Mouse (Mus musculus) heart, adult 2 months (tissue): ENCODE results near the gene Olfr575. TPM values are rescaled to one million over a fixed set of nuclear protein-coding genes. Genes with fewer than 3 reads are reported as not detected.

ENCODE experiments used
- DNase-seq, 2 experiments: peaks; one replicate each; pipeline ENCODE4 v3.0.0; 2021
- H3K27ac ChIP-seq: fragments of 200-600 bp; 2 replicates; pipeline ENCODE4 v1.8.1; 2022
- H3K27me3 ChIP-seq: fragments of 200-500 bp; 2 replicates; pipeline ENCODE4 v1.6.1; 2012; ENCODE audit warnings: mild to moderate bottlenecking, low read length, inconsistent platforms, mixed read lengths; ENCODE audit not compliant: control insufficient read depth, insufficient read depth
- H3K36me3 ChIP-seq: fragments of 200-500 bp; 2 replicates; pipeline ENCODE4 v1.6.1; 2012; ENCODE audit warnings: low read length, inconsistent platforms; ENCODE audit not compliant: control insufficient read depth, insufficient read depth
- H3K4me1 ChIP-seq: fragments of 200-500 bp; 2 replicates; pipeline ENCODE4 v1.6.1; 2011; ENCODE audit warnings: low read length; ENCODE audit not compliant: control insufficient read depth, insufficient read depth
- H3K4me3 ChIP-seq: fragments of 200-600 bp; 2 replicates; pipeline ENCODE4 v1.8.1; 2022
- H3K79me2 ChIP-seq: fragments of 200-500 bp; replicated peaks from 2 replicates; pipeline ENCODE4 v1.6.1; 2012; ENCODE audit warnings: mild to moderate bottlenecking, inconsistent platforms, low read length, moderate library complexity, mixed read lengths; ENCODE audit not compliant: control insufficient read depth, insufficient read depth
- H3K9ac ChIP-seq: fragments of 200-500 bp; 2 replicates; pipeline ENCODE4 v1.6.1; 2012; ENCODE audit warnings: low read depth, mild to moderate bottlenecking, control low read depth, inconsistent platforms, low read length, mixed read lengths
- CTCF ChIP-seq: fragments of 200-600 bp; IDR thresholded peaks from 2 replicates; pipeline ENCODE4 v1.8.1; 2022; ENCODE audit warnings: antibody characterized with exemption, mild to moderate bottlenecking, moderate library complexity
- EP300 ChIP-seq: fragments of 200-500 bp; IDR thresholded peaks from 2 replicates; pipeline ENCODE4 v1.6.1; 2011; ENCODE audit warnings: low read depth, low read length, control low read depth; ENCODE audit not compliant: insufficient read depth
- POLR2A ChIP-seq: fragments of 200-500 bp; IDR thresholded peaks from 2 replicates; pipeline ENCODE4 v1.6.1; 2011; ENCODE audit warnings: mild to moderate bottlenecking, low read depth, low read length, control low read depth; ENCODE audit not compliant: insufficient read depth
- WGBS: fragments of 180-500 bp; shearing (Covaris S2); methylation state at CpG from one replicate; pipeline ENCODE4 v1.1.7; 2018; 5-methylcytosine and 5-hydroxymethylcytosine counted together
- intact Hi-C: fragments of 180-260 bp; cut with DNase I; formaldehyde crosslinking; loops from one replicate; pipeline ENCODE4 v1.15.1; 2025
- polyA plus RNA-seq: library from polyadenylated mRNA; depleted of rRNA; stranded (reverse); fragments of >200 nt; gene quantifications from 2 replicates; pipeline ENCODE4 v1.2.3, GENCODE M21; 2012; rRNA removed
- total RNA-seq, 2 experiments: library from RNA; stranded (reverse); gene quantifications; 2 replicates each; pipeline ENCODE4 v1.2.3; 2021

Gene Olfr575
- total and polyA plus RNA-seq, 3 experiments: not detected

DNA sequence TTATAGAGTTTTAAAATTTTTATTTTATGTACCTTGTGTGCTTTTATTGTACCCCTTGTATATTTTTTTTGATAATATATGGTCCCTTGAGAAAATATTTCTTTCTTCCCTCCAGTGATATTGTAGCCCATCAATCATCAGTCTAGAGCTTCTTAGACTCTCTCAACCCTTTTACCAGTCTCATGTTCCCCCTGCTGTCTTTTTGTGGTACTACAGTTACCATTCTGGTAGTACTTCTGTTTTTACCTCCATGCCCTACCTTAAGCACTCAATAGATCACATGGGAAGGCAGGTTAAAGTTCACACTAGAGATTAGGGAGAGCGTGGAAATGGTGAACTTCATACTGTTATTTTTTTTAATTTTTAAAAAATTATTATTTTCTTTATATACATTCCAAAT lies 38.9 kb downstream of the Olfr575 start:
- no peaks in the 10 kb centered on the region for H3K4me1 ChIP-seq
- WGBS: 3% methylated on average over 1 of the region's 1 CpGs
- H3K27me3 ChIP-seq: no peaks in the 10 kb centered on the region
- DNase-seq: no peak
- intact Hi-C loops: loop anchor here (1.0 to 2.0 kb wide), 2 partner anchors 257 to 406 kb away; no protein-coding TSS in a partner anchor
- H3K79me2 ChIP-seq: no peaks in the 10 kb centered on the region
- H3K27ac ChIP-seq: no peak overlapping the region
- no peaks in the 10 kb centered on the region for H3K36me3 ChIP-seq
- TF ChIP-seq EP300: no peak
- TF ChIP-seq CTCF: peak; percentile 71
- no peak overlapping the region for H3K4me3 ChIP-seq
- no peak overlapping the region for H3K9ac ChIP-seq

DNA sequence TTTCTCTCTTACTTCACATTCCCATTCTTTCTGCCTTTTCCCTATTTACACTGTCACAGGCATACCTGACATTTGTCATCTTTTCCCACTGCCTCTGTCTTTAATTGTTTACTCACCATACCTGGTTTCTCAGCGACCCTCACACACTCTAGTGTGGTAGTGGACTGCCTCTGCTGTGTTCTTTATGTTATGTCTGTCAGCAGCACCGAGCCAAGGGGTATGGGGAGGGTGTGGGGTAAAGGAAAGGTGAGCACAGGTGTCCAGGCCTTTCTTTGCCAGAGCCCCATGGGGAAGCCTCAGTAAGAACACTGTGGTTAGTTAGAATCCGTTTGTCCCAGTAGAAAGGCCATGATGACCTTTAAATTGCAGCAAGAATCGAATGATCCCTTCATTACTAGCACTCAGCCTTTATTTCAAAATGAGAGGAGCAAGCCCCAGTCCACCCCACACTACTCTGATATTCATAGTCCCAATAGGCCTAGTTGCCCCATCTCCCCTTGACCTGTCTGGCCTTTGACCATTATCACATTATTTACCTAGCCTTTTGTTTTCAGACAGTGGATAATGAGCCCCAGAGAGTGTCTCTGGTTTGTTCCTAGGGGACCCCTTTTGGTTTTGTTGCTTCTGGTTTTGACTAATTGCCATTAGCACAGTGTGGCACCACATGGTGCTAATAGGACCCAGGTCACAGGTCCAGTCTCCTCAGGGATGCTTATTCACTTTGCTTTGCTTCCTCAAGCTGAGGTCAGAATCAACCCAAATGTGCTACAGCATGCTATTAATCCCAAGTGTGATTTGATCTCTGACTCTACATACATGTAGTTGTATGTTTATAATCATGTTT lies 41.3 kb downstream of the Olfr575 start, which contains the start of gene Olfr571:
Gene Olfr571 (minus strand): TSS at position 505 of the 844 bp plus-strand sequence.
- WGBS: 70% methylated on average over 4 of the region's 4 CpGs
- Histone ChIP-seq H3K36me3 (no peaks in the 10 kb centered on the region), H3K27ac (no peak within 1 kb of the TSS), H3K4me3 (no peak within 1 kb of the TSS), H3K79me2 (no peaks in the 10 kb centered on the region), H3K27me3 (no peaks in the 10 kb centered on the region), H3K4me1 (no peaks in the 10 kb centered on the region), H3K9ac (no peak within 1 kb of the TSS)
- TF ChIP-seq EP300 (no peak), POLR2A (no peak), CTCF (no peak)
- intact Hi-C loops: no loop called here
- no peak for DNase-seq

DNA sequence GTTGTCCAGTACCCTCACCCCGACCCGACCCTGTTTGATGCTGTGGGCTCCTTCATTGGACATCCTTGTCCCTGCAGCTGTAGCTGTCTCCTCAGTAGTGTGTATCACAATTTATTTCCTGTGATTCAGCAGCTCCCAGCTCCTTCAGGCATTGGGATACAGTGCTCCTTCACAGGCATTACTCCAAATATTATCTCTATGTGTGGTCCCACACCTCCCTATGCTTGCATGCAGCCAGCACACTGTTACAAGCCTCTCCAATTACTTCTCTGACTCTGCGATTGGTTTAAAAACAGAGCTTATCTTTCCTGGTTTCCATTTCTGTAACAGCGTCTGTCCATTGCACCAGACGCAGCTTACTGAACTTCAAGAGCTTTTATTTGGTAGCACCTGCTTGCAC lies 42.2 kb downstream of the Olfr575 start:
- H3K27ac ChIP-seq: no peak overlapping the region
- no peaks in the 10 kb centered on the region for H3K79me2 ChIP-seq
- no peaks in the 10 kb centered on the region for H3K36me3 ChIP-seq
- WGBS: 20% methylated on average over 5 of the region's 5 CpGs
- TF ChIP-seq CTCF (no peak), EP300 (no peak), POLR2A (no peak)
- H3K9ac ChIP-seq: no peak overlapping the region
- H3K4me1 ChIP-seq: no peaks in the 10 kb centered on the region
- intact Hi-C loops: no loop called here
- H3K27me3 ChIP-seq: no peaks in the 10 kb centered on the region
- no peak overlapping the region for H3K4me3 ChIP-seq
- DNase-seq: no peak

DNA sequence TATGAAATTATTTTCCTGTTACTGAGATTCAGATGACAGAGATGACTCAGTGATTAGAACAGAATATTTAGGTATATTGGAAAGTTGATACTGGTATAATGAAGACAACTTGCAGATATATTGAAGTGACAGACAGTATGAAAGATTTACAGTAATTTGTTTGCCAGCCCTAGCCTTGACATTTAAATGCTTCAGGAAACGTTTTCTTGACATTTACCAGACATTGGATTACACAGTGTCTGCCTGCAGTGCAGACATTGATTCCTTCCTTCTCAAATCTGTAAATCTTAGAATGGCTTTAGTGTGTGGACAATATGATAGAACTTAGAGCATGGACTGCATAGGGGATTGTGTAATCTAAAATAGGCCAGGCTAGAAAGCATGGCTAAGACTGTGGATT lies 43.3 kb downstream of the Olfr575 start:
- Histone ChIP-seq H3K9ac (no peak overlapping the region), H3K36me3 (no peaks in the 10 kb centered on the region), H3K79me2 (no peaks in the 10 kb centered on the region), H3K27ac (no peak overlapping the region), H3K27me3 (no peaks in the 10 kb centered on the region), H3K4me3 (no peak overlapping the region), H3K4me1 (no peaks in the 10 kb centered on the region)
- TF ChIP-seq EP300 (no peak), POLR2A (no peak), CTCF (no peak)
- WGBS: 16% methylated on average over 1 of the region's 1 CpGs
- no peak for DNase-seq
- intact Hi-C loops: no loop called here

Other genes with a start within 250 kb of the Olfr575 start
- not detected for gene Olfr33, start 239.7 kb downstream of the Olfr575 start, total RNA-seq
- gene Olfr33, start 239.7 kb downstream of the Olfr575 start, polyA plus RNA-seq: 0.33 TPM in 1 of 2 replicates, not detected in the other
- not detected for gene Olfr559, start 231.3 kb downstream of the Olfr575 start, total RNA-seq
- not detected in 2 replicates for gene Olfr559, start 231.3 kb downstream of the Olfr575 start, polyA plus RNA-seq
- gene Olfr560, start 199.4 kb downstream of the Olfr575 start, total RNA-seq: not detected
- 0.20 TPM in 2 replicates for gene Olfr560, start 199.4 kb downstream of the Olfr575 start, polyA plus RNA-seq
- gene Olfr78, start 199.3 kb downstream of the Olfr575 start, total RNA-seq: under 1 TPM; 0.57 to 0.86 TPM
- gene Olfr78, start 199.3 kb downstream of the Olfr575 start, polyA plus RNA-seq: 6.2 and 12.7 TPM in 2 replicates
- gene Olfr561, start 187.6 kb downstream of the Olfr575 start, total RNA-seq: not detected
- not detected in 2 replicates for gene Olfr561, start 187.6 kb downstream of the Olfr575 start, polyA plus RNA-seq
- gene Olfr564, start 155.3 kb downstream of the Olfr575 start, total RNA-seq: not detected
- not detected in 2 replicates for gene Olfr564, start 155.3 kb downstream of the Olfr575 start, polyA plus RNA-seq
- gene Olfr566, start 100.0 kb downstream of the Olfr575 start, total RNA-seq: not detected
- not detected in 2 replicates for gene Olfr566, start 100.0 kb downstream of the Olfr575 start, polyA plus RNA-seq
- gene Olfr568, start 81.7 kb downstream of the Olfr575 start, total RNA-seq: not detected
- gene Olfr568, start 81.7 kb downstream of the Olfr575 start, polyA plus RNA-seq: not detected in 2 replicates
- gene Olfr569, start 67.9 kb downstream of the Olfr575 start, total RNA-seq: not detected
- gene Olfr569, start 67.9 kb downstream of the Olfr575 start, polyA plus RNA-seq: not detected in 2 replicates
- not detected for gene Olfr570, start 64.2 kb downstream of the Olfr575 start, total RNA-seq
- not detected in 2 replicates for gene Olfr570, start 64.2 kb downstream of the Olfr575 start, polyA plus RNA-seq
- not detected for gene Olfr571, start 41.2 kb downstream of the Olfr575 start, total RNA-seq
- not detected in 2 replicates for gene Olfr571, start 41.2 kb downstream of the Olfr575 start, polyA plus RNA-seq
- gene Olfr572, start 34.4 kb downstream of the Olfr575 start, total RNA-seq: not detected
- not detected in 2 replicates for gene Olfr572, start 34.4 kb downstream of the Olfr575 start, polyA plus RNA-seq
- not detected for gene Olfr573-ps1, start 16.2 kb downstream of the Olfr575 start, total RNA-seq
- gene Olfr573-ps1, start 16.2 kb downstream of the Olfr575 start, polyA plus RNA-seq: not detected in 2 replicates
- gene Olfr574, start 10.3 kb downstream of the Olfr575 start, total RNA-seq: not detected
- not detected in 2 replicates for gene Olfr574, start 10.3 kb downstream of the Olfr575 start, polyA plus RNA-seq
- not detected for gene Olfr576, start 3.9 kb upstream of the Olfr575 start, total RNA-seq
- not detected in 2 replicates for gene Olfr576, start 3.9 kb upstream of the Olfr575 start, polyA plus RNA-seq
- gene Olfr577, start 17.2 kb upstream of the Olfr575 start, total RNA-seq: not detected
- not detected in 2 replicates for gene Olfr577, start 17.2 kb upstream of the Olfr575 start, polyA plus RNA-seq
- gene Olfr578, start 30.5 kb upstream of the Olfr575 start, total RNA-seq: not detected
- not detected in 2 replicates for gene Olfr578, start 30.5 kb upstream of the Olfr575 start, polyA plus RNA-seq
- not detected for gene Olfr582, start 79.2 kb upstream of the Olfr575 start, total RNA-seq
- gene Olfr582, start 79.2 kb upstream of the Olfr575 start, polyA plus RNA-seq: not detected in 2 replicates
- gene Olfr583, start 92.5 kb upstream of the Olfr575 start, total RNA-seq: not detected
- not detected in 2 replicates for gene Olfr583, start 92.5 kb upstream of the Olfr575 start, polyA plus RNA-seq
- not detected for gene Olfr584, start 123.1 kb upstream of the Olfr575 start, total RNA-seq
- gene Olfr584, start 123.1 kb upstream of the Olfr575 start, polyA plus RNA-seq: not detected in 2 replicates
- not detected for gene Olfr585, start 138.9 kb upstream of the Olfr575 start, total RNA-seq
- not detected in 2 replicates for gene Olfr585, start 138.9 kb upstream of the Olfr575 start, polyA plus RNA-seq
- gene Olfr586, start 166.9 kb upstream of the Olfr575 start, total RNA-seq: not detected
- not detected in 2 replicates for gene Olfr586, start 166.9 kb upstream of the Olfr575 start, polyA plus RNA-seq
- not detected for gene Olfr588-ps1, start 182.1 kb upstream of the Olfr575 start, total RNA-seq
- gene Olfr588-ps1, start 182.1 kb upstream of the Olfr575 start, polyA plus RNA-seq: not detected in 2 replicates
- not detected for gene Olfr589, start 197.6 kb upstream of the Olfr575 start, total RNA-seq
- not detected in 2 replicates for gene Olfr589, start 197.6 kb upstream of the Olfr575 start, polyA plus RNA-seq
- not detected for gene Olfr591, start 219.6 kb upstream of the Olfr575 start, total RNA-seq
- gene Olfr591, start 219.6 kb upstream of the Olfr575 start, polyA plus RNA-seq: not detected in 2 replicates
- gene Olfr592, start 226.0 kb upstream of the Olfr575 start, total RNA-seq: not detected
- not detected in 2 replicates for gene Olfr592, start 226.0 kb upstream of the Olfr575 start, polyA plus RNA-seq